Mouse (Mus musculus) ES-E14 (cell line): Measurements from ENCODE around the gene Macrod1.

Experiments
- CHD2 ChIP-seq: IDR thresholded peaks from 2 replicates; pipeline ENCODE4 v1.6.1; 2014; ENCODE audit warnings: mild to moderate bottlenecking, low read depth, low read length, inconsistent platforms
- HCFC1 ChIP-seq: IDR thresholded peaks from 2 replicates; pipeline ENCODE4 v1.6.1; 2012; ENCODE audit warnings: low read length, inconsistent platforms, borderline replicate concordance; ENCODE audit not compliant: insufficient read depth
- MAFK ChIP-seq: IDR thresholded peaks from 2 replicates; pipeline ENCODE4 v1.6.1; 2014; ENCODE audit warnings: mild to moderate bottlenecking, low read depth, low read length, inconsistent platforms; ENCODE audit not compliant: insufficient read depth
- ZNF384 ChIP-seq: IDR thresholded peaks from 2 replicates; pipeline ENCODE4 v1.6.1; 2012; ENCODE audit warnings: low read depth, low read length, inconsistent platforms

DNA sequence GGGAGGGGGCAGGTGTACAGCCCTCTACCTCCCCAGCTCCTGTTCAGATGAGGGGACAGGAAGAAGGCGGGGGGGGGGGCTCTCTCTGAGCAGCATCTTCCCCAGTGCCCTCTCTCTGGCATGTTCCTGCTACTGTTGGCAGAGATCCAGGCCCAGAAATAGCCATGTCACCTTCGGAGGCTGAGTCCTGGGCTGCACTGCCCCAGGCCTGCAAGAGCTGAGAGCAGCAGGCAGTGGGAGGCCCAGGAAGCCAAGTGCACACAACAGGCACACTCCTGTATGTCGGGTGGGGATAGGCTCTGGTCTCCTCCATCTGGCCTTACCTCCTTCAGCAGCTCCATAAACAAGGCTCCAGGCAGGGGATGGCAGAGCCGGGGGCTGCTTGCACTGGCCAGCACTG is 65.7 kb downstream of the Macrod1 start:
- TF ChIP-seq HCFC1 (no peak), MAFK (no peak), CHD2 (no peak), ZNF384 (no peak)
